Mouse (Mus musculus) thymus, postnatal 36 days (tissue): ENCODE results near the gene Neurl4.

Experiments used
- DNase-seq, 2 experiments: peaks; one replicate each; pipeline ENCODE4 v3.0.0; 2022; ENCODE audit warnings: mixed read lengths in 2 of 2

Gene Neurl4

GRCm38 (mm10) chr11:69961841-69962240 lies 61.0 kb downstream of the Neurl4 start:
- no peak for DNase-seq
